11 mouse cellular contexts compared by ENCODE assay signal in the genomic region with DNA sequence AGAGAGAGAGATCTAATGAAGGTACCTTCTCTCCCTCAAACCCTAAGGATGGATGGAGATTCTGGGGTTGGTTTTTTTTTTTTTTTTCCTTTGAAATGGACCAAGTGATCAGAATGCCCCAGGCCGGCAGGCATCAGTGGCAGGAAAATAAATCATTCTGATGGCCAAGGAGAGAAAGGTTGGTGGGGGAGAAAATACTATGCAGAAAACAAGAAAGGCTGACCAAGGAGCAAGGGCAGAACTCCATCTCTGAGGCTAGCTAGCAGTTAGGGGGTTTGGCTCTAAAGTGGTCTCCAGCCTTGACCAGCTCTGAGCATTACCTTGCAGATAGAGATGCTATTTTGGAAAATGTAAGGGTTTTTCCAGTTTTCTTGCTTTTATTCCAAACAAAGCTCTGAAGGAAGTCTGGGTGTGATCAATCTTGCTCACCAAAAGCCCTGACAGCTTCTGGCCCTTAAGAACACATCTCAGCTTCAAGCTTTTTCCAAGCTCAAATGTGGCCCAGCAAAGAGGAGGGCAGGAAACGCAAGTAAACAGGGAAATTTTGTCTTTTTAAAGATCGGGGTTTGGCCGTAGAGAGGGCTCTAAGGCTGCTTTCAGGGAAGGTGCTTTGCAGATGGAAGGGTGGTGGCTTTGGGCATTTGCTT. TPM values are rescaled to one million over a fixed set of nuclear protein-coding genes. Genes with fewer than 3 reads are reported as not detected.
DNase-seq lines count a peak whose midpoint lies in the region; ATAC-seq lines count a peak whose summit lies in the region.
"Had no signal": no experiment of that assay in that cellular context is flagged by ENCODE, and none has a peak within 500 bp of the region (broad histone marks: within the 10 kb centered on the region; RNA-seq: fewer than 3 reads in every experiment).

No protein-coding gene starts in this region.

- no peak for ATAC-seq in kidney, embryonic 15.5 days (replicated peaks; ENCODE audit: low FRiP score)
- ATAC-seq in cerebellum, adult (ENCODE audit: insufficient number of reproducible peaks, low FRiP score, low TSS enrichment), result no peak

- H3K27ac ChIP-seq in kidney, embryonic 15.5 days, result peak overlapping the region; percentile 90
- peak overlapping the region; percentile 95 for H3K27ac ChIP-seq in hindbrain, embryonic 10.5 days
- H3K27ac ChIP-seq: midbrain, embryonic 12.5 days had no signal

- H3K4me3 ChIP-seq in kidney, embryonic 15.5 days (replicated peaks), result 0 out of 2 replicates have a peak overlapping the region, but pooled peaks have one; percentile 3
- peak overlapping the region; percentile 81 for H3K4me3 ChIP-seq in hindbrain, embryonic 10.5 days
- H3K4me3 ChIP-seq: erythroblast, embryonic 14.5 days had no signal

- peak overlapping the region; percentile 12; the same call in 1 of the 2 replicates for H3K9ac ChIP-seq in kidney, embryonic 15.5 days
- H3K9ac ChIP-seq: midbrain, embryonic 12.5 days had no signal

- H3K4me2 ChIP-seq in kidney, embryonic 15.5 days, result peak overlapping the region; percentile 49; the same call in 1 of the 2 replicates
- H3K4me2 ChIP-seq: midbrain, embryonic 12.5 days had no signal

- H3K36me3 ChIP-seq in kidney, embryonic 15.5 days, result 0 out of 2 replicates have a peak, but pooled peaks cover 4% of the 10 kb centered on the region
- no peaks in the 10 kb centered on the region; the same call in 1 of the 2 replicates for H3K36me3 ChIP-seq in hindbrain, embryonic 10.5 days
- H3K36me3 ChIP-seq: midbrain, embryonic 12.5 days had no signal

- H3K27me3 ChIP-seq in kidney, embryonic 15.5 days, result no peaks in the 10 kb centered on the region
- peaks cover 100% of the 10 kb centered on the region for H3K27me3 ChIP-seq in hindbrain, embryonic 10.5 days (ENCODE audit: insufficient read depth, poor library complexity, severe bottlenecking)

- WGBS in kidney, embryonic 15.5 days, result 28% methylated on average over 4 of the region's 4 CpGs
- WGBS in hindbrain, embryonic 10.5 days, result 3% methylated on average over 4 of the region's 4 CpGs

- no peaks in the 10 kb centered on the region for H3K9me3 ChIP-seq in kidney, embryonic 15.5 days (replicated peaks)
- H3K9me3 ChIP-seq in hindbrain, embryonic 10.5 days, result no peaks in the 10 kb centered on the region
- H3K9me3 ChIP-seq: midbrain, embryonic 12.5 days had no signal

- DNase-seq in kidney, adult 18-20 months, result no peak
- peak; percentile 76 for DNase-seq in embryo, embryonic 10 days (ENCODE audit: low spot score)
- peak; percentile 50 for DNase-seq in hindbrain, embryonic 10.5 days (ENCODE audit: low spot score)
- peak; percentile 71 for DNase-seq in neural tube, embryonic 10.5 days (ENCODE audit: extremely low spot score, low spot score)
- no peak for DNase-seq in urinary bladder, adult 18-20 months (ENCODE audit: low spot score in 2 of 2)
- no peak for DNase-seq in Muller cell, postnatal 12 days (ENCODE audit: inconsistent ontology term)
- DNase-seq: thymus, postnatal 25 days had no signal

- peaks cover 94% of the 10 kb centered on the region for H3K4me1 ChIP-seq in kidney, embryonic 15.5 days
- H3K4me1 ChIP-seq in hindbrain, embryonic 10.5 days (replicated peaks), result peaks cover 21% of the 10 kb centered on the region
- H3K4me1 ChIP-seq: midbrain, embryonic 12.5 days had no signal

RNA-seq across cellular contexts. Expression of gene Hoxa2, which starts 1.9 kb away (rescaled TPM):
- 2.2 and 3.6 TPM in 2 replicates for polyA plus RNA-seq in kidney, embryonic 15.5 days (2015; fragmentation: Nextera tagmentation; extraction: Ambion mirVana)
- 31.4 and 56.9 TPM in 2 replicates for polyA plus RNA-seq in hindbrain, embryonic 10.5 days (2016; fragmentation: Nextera tagmentation; extraction: Ambion mirVana)
- polyA plus RNA-seq: erythroblast, embryonic 14.5 days had no signal

RNA-seq across cellular contexts. Expression of gene Hoxa1, which starts 8.4 kb away (rescaled TPM):
- polyA plus RNA-seq in kidney, embryonic 15.5 days (2015; fragmentation: Nextera tagmentation; extraction: Ambion mirVana), result 0.64 and 0.81 TPM in 2 replicates
- 0.77 and 1.4 TPM in 2 replicates for polyA plus RNA-seq in hindbrain, embryonic 10.5 days (2016; fragmentation: Nextera tagmentation; extraction: Ambion mirVana)
- polyA plus RNA-seq: erythroblast, embryonic 14.5 days had no signal

RNA-seq across cellular contexts. Expression of gene 5730596B20Rik, which starts 10.7 kb away (rescaled TPM):
- polyA plus RNA-seq in kidney, embryonic 15.5 days (2015; fragmentation: Nextera tagmentation; extraction: Ambion mirVana), result 2.1 and 2.4 TPM in 2 replicates
- polyA plus RNA-seq in hindbrain, embryonic 10.5 days (2016; fragmentation: Nextera tagmentation; extraction: Ambion mirVana), result 0.90 and 3.6 TPM in 2 replicates
- polyA plus RNA-seq: erythroblast, embryonic 14.5 days; midbrain, embryonic 12.5 days had no signal

RNA-seq across cellular contexts. Expression of gene Hoxa4, which starts 25.0 kb away (rescaled TPM):
- 1.5 and 1.8 TPM in 2 replicates for polyA plus RNA-seq in kidney, embryonic 15.5 days (2015; fragmentation: Nextera tagmentation; extraction: Ambion mirVana)
- polyA plus RNA-seq in hindbrain, embryonic 10.5 days (2016; fragmentation: Nextera tagmentation; extraction: Ambion mirVana), result 0.14 and 4.3 TPM in 2 replicates
- polyA plus RNA-seq: erythroblast, embryonic 14.5 days; midbrain, embryonic 12.5 days had no signal

RNA-seq across cellular contexts. Expression of gene Hoxa5, which starts 37.8 kb away (rescaled TPM):
- 11.0 and 11.5 TPM in 2 replicates for polyA plus RNA-seq in kidney, embryonic 15.5 days (2015; fragmentation: Nextera tagmentation; extraction: Ambion mirVana)
- 1.8 TPM in 1 of 2 replicates, not detected in the other for polyA plus RNA-seq in hindbrain, embryonic 10.5 days (2016; fragmentation: Nextera tagmentation; extraction: Ambion mirVana)
- polyA plus RNA-seq: erythroblast, embryonic 14.5 days; midbrain, embryonic 12.5 days had no signal

Comparison
In these comparisons a context has a peak if more than half of its experiments do, and no peak if none do; other contexts are left out.
1. DNase-seq: peak in embryo, embryonic 10 days (single experiment), hindbrain, embryonic 10.5 days (single experiment) and neural tube, embryonic 10.5 days (single experiment); none in kidney, adult 18-20 months (single experiment), urinary bladder, adult 18-20 months (0 of 2) and Muller cell, postnatal 12 days (single experiment).